Mouse (Mus musculus): Measurements from ENCODE around the gene Bud31.

GRCm38 (mm10) chr5:145118461-145118860 lies 21.7 kb upstream of the Bud31 start:
- TF ChIP-seq CTCF (IDR thresholded peaks at IDR 0.05; ENCODE audit: extremely low read depth, insufficient read depth, insufficient read length, insufficient replicate concordance), result no peak
- TF ChIP-seq POLR2A (IDR thresholded peaks at IDR 0.05; ENCODE audit: low read depth, low read length), result no peak
